Mouse (Mus musculus) C2C12 (cell line): ENCODE results near the gene Btn2a2.

Experiments used
- CTCF ChIP-seq: IDR thresholded peaks from one replicate; pipeline ENCODE4 v1.5.1; 2011; ENCODE audit not compliant: control insufficient read depth, insufficient read depth, insufficient read length
- MYOG ChIP-seq: IDR thresholded peaks from one replicate; pipeline ENCODE4 v1.6.1; 2011; ENCODE audit not compliant: control insufficient read depth, insufficient read length; ENCODE audit errors: extremely low read depth
- USF1 ChIP-seq: IDR thresholded peaks from one replicate; pipeline ENCODE4 v1.6.1; 2011; ENCODE audit warnings: low read depth, mild to moderate bottlenecking, control low read depth, moderate library complexity

- TF ChIP-seq CTCF, result no peak
- no peak for TF ChIP-seq MYOG
- TF ChIP-seq USF1, result peak; percentile 87
Measured at GRCm38 (mm10) chr13:23503797-23504196, 15.1 kb upstream of the Btn2a2 start.
